Mouse (Mus musculus): ENCODE measurements at regions not wholly inside any gene's neighbourhood (a gene's known extent, or its start where the extent isn't known, plus 50 kb on each side); places are given as distances from the start of the nearest gene placed in this dataset.

DNA sequence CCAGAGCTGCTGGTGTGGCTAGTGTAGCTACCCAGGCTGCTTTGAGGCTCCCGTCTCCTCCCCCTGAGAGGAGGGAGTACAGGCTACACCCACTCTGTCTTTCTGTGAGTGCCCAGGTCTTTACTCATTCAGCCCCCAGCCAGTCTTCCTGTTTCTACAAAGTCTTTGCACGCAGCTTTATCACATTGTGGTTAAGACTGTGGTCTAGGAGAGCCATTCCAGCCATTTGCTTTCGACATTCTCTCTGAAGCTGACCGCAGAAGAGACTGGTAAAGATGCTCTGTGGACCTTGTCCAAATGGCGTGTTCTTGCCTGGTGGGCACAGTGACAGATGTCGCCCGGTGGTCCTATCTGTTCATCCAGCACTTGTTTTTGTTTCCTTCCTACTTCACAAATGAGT lies 62.0 kb downstream of the Tpra1 start:
- 89% methylated on average over 7 of the region's 7 CpGs for WGBS
- Histone ChIP-seq H3K4me1 (peaks cover 54% of the 10 kb centered on the region), H3K9me3 (no peaks in the 10 kb centered on the region), H3K36me3 (replicated peaks) (no peaks in the 10 kb centered on the region), H3K4me2 (no peak overlapping the region), H3K4me3 (replicated peaks) (no peak overlapping the region), H3K27me3 (peaks cover 11% of the 10 kb centered on the region; the same call in 1 of the 2 replicates), H3K9ac (no peak overlapping the region), H3K27ac (no peak overlapping the region)
- ATAC-seq (ENCODE audit: low FRiP score): no peak

DNA sequence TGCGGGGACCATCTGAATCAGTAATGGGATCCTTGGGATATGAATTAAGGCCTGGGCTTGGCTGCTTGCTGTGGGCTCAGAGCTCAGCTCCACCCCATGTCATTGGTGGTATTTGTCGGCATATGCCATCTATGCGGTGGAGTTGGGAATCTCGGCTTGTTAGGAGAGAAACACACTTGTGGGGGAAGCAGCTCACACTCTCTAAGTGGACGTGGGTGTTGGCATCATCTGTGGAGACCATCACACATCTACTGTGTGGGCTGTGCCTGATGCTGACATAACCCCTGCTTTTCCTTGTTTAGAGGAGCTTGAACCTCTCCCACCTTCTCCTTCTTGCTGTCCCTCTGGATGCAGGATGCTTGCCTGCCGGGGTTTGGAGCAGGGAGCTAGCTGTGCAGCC lies 62.9 kb downstream of the Tpra1 start:
- Histone ChIP-seq H3K9me3 (no peaks in the 10 kb centered on the region), H3K4me3 (replicated peaks) (no peak overlapping the region), H3K27ac (peak overlapping the region; percentile 39; the same call in 1 of the 2 replicates), H3K4me1 (peaks cover 52% of the 10 kb centered on the region), H3K4me2 (no peak overlapping the region), H3K27me3 (0 out of 2 replicates have a peak, but pooled peaks cover 17% of the 10 kb centered on the region), H3K36me3 (replicated peaks) (no peaks in the 10 kb centered on the region), H3K9ac (no peak overlapping the region)
- ATAC-seq (ENCODE audit: low FRiP score): no peak
- 90% methylated on average over 6 of the region's 6 CpGs for WGBS

DNA sequence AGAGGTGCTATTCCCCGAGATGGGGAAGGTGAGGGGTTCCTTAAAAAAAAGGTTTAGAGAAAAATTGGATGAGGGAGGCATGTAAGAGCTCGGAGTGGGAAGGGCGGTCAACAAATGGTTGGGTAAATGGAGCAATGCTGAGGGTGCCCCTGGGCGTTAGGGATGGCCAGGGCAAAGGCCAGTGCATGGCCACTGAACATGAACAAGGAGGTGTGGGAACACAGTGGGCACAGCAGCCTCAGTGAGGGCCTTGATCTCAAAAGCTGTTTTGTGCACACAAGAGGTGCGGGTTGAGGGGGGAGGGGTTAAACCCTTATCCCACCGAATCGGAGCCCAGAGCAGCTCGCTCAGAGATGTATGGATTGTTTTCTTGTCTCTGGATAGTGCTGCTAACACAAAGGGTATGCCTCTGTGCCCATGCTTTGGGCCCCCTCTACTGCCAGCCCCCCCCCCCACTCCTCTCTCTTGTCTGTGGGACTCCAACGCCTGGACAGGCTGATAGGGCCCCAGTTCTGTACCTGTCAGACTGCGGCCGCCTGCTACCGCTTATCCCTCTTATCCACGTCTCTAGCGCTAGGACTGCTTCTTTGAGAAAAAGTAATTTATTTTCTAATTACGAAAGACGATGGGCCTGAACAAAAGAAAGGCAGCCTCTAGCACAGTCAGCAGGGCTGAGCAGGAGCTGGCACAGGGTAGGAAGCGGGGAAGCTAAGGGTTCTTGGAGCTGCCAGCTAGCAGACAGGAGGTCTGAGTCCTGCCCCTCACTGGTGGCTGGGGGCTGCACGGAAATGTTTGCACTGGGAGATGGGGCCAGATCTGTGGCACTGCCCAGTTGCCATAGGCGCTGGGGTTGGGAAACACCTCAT lies 63.5 kb downstream of the Tpra1 start:
- peak; percentile 61 for ATAC-seq (ENCODE audit: low FRiP score)
- Histone ChIP-seq H3K4me1 (peaks cover 52% of the 10 kb centered on the region), H3K27ac (peak overlapping the region; percentile 39), H3K4me2 (peak overlapping the region; percentile 27), H3K9me3 (no peaks in the 10 kb centered on the region), H3K4me3 (replicated peaks) (no peak overlapping the region), H3K9ac (peak overlapping the region; percentile 14; the same call in 1 of the 2 replicates), H3K36me3 (replicated peaks) (no peaks in the 10 kb centered on the region), H3K27me3 (0 out of 2 replicates have a peak, but pooled peaks cover 23% of the 10 kb centered on the region)
- 22% methylated on average over 19 of the region's 19 CpGs for whole genome bisulfite sequencing

DNA sequence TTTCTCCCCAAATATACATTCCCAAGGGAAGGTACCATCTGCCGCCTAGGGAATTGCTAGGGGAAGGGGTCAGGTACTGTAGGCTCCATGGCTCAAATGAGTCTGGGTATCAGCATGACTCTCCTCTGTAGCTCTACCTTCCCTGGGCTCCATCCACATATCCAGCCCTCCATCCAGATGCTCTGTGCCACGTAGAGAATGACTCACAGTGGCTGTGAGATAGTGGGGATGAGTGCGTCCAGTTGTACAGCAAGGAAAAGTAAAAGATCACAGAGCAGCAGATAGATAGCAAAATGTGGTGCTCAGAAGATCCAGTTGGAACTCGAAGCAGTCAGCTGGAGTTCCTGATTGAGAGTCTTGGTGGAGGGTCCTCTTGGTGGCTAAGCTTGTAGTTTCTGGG lies 64.5 kb downstream of the Tpra1 start:
- Histone ChIP-seq H3K4me3 (replicated peaks) (no peak overlapping the region), H3K9me3 (no peaks in the 10 kb centered on the region), H3K36me3 (replicated peaks) (no peaks in the 10 kb centered on the region), H3K4me2 (no peak overlapping the region), H3K27ac (no peak overlapping the region), H3K9ac (no peak overlapping the region), H3K4me1 (peaks cover 59% of the 10 kb centered on the region), H3K27me3 (peaks cover 27% of the 10 kb centered on the region; the same call in 1 of the 2 replicates)
- WGBS: 84% methylated on average over 4 of the region's 4 CpGs
- no peak for ATAC-seq (ENCODE audit: low FRiP score)

DNA sequence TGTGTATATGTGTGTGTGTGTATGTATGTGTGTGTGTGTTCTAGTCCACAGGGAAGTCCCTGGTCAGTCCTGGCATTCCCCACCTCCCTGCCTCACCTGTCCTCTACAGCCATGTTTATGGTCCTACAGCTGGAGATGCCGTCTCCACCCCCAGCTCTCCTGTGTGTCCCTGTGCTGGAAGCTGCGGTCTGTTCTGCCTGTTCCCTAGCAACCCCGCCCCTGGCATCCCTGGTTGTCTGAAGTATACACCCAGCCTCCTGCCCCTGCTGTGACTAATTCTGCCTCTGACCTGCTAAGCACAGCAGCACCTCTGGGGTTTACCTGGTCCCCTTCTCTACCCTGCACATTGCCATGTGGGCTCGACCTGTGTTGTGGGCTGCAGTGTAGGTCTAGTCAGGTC lies 66.8 kb downstream of the Tpra1 start:
- WGBS: 43% methylated on average over 4 of the region's 4 CpGs
- no peaks in the 10 kb centered on the region for H3K36me3 ChIP-seq (replicated peaks)
- no peak overlapping the region for H3K27ac ChIP-seq
- H3K27me3 ChIP-seq: peaks cover 46% of the 10 kb centered on the region
- no peak overlapping the region; the same call in 1 of the 2 replicates for H3K9ac ChIP-seq
- no peak for ATAC-seq (ENCODE audit: low FRiP score)
- no peak overlapping the region for H3K4me2 ChIP-seq
- no peak overlapping the region for H3K4me3 ChIP-seq (replicated peaks)
- H3K9me3 ChIP-seq: no peaks in the 10 kb centered on the region
- H3K4me1 ChIP-seq: peaks cover 76% of the 10 kb centered on the region

DNA sequence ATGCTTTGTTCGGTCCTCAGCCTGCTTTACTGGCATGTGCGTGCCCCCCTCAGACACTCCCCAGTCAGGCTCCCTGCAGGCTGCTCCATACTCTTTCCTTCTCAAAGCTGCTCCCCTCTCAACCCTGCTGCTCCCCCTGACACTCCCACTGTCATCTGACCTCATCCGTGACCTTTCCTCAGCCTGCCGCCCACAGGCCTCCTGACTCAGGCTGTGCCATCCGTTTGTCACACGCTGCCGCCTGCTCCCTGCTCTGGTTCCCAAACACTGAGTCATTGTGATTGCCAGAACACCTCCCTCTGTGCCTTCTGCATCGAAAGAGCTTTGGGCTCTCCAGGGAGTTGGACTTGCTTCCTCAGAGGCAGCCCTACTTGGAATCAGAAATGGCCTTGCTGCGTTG lies 69.7 kb downstream of the Tpra1 start:
- WGBS: 17% methylated on average over 9 of the region's 9 CpGs
- Histone ChIP-seq H3K4me3 (replicated peaks) (no peak overlapping the region), H3K4me1 (peaks cover 85% of the 10 kb centered on the region), H3K27me3 (peaks cover 63% of the 10 kb centered on the region), H3K36me3 (replicated peaks) (no peaks in the 10 kb centered on the region), H3K4me2 (no peak overlapping the region), H3K27ac (peak overlapping the region; percentile 36; the same call in 1 of the 2 replicates), H3K9ac (0 out of 2 replicates have a peak overlapping the region, but pooled peaks have one; percentile 4), H3K9me3 (no peaks in the 10 kb centered on the region)
- no peak for ATAC-seq (ENCODE audit: low FRiP score)

DNA sequence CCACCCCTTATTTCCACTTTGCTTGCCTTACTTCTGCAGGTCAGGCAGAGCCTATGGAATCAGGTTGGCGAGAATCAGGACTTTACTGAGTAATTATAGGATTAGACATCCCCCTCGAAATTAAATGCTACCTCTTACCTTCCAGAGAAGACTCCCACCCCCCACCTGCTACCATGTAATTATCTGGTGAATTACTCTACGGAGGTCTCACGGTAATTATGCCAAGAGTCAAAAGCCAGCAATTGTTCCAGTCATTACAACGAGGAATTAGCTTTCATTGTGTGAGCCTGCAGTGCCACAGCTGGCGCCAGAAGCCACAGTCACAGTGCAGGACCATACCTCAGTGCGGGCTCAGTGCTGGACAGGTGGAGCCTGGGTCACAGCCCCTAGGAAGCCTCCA lies 72.4 kb downstream of the Tpra1 start:
- peaks cover 90% of the 10 kb centered on the region for H3K4me1 ChIP-seq
- no peak overlapping the region for H3K4me2 ChIP-seq
- no peaks in the 10 kb centered on the region for H3K9me3 ChIP-seq
- no peak for ATAC-seq (ENCODE audit: low FRiP score)
- H3K27me3 ChIP-seq: peaks cover 66% of the 10 kb centered on the region
- no peaks in the 10 kb centered on the region for H3K36me3 ChIP-seq (replicated peaks)
- WGBS: 5% methylated on average over 7 of the region's 7 CpGs
- H3K4me3 ChIP-seq (replicated peaks): no peak overlapping the region
- H3K27ac ChIP-seq: peak overlapping the region; percentile 73
- H3K9ac ChIP-seq: no peak overlapping the region

DNA sequence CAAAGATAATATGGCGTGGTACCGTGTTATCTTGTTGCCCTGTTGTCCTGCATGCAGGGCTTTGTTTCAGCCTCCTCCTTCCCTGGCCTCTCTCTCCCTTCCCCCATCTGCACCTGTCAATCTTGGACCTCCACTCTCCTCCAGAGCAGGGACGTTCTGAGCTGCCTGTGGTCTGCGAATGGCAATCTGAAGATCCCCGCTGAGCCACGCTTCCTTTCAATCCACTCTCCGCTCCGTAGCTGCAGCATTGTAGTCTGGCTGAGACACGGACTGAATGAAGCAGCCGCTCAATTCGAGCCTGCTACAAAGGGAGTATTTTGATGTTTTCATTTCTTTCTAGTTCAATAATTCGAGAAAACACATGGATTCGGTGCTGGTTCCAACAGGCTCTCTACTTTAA lies 74.5 kb downstream of the Tpra1 start:
- Histone ChIP-seq H3K9me3 (no peaks in the 10 kb centered on the region), H3K4me2 (peak overlapping the region; percentile 15; the same call in 1 of the 2 replicates), H3K27me3 (peaks cover 53% of the 10 kb centered on the region), H3K4me1 (peaks cover 91% of the 10 kb centered on the region), H3K9ac (no peak overlapping the region), H3K27ac (peak overlapping the region; percentile 89), H3K36me3 (replicated peaks) (no peaks in the 10 kb centered on the region), H3K4me3 (replicated peaks) (no peak overlapping the region)
- WGBS: 2% methylated on average over 13 of the region's 13 CpGs
- ATAC-seq (ENCODE audit: low FRiP score): peak; percentile 51

DNA sequence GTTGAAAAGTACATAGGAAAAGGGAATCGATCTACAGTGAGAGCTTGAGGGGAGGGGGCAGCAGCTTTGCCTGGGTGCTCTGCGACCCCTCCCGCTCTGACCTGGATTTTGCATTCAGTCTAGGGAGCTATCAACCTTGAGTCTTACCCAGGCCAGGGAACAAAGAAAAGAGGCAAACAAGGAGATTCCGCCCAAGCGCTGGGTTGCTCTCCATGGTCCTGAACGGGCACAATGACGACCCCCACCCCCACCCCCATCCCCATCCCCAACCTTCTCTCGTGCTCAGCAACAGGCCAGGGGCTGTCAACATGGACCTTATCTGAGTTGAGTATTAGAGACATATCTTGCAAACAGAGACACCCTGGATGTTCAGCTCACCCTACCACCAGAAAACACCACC lies 74.9 kb downstream of the Tpra1 start:
- H3K4me1 ChIP-seq: peaks cover 91% of the 10 kb centered on the region
- ATAC-seq (ENCODE audit: low FRiP score): no peak
- WGBS: 3% methylated on average over 8 of the region's 8 CpGs

DNA sequence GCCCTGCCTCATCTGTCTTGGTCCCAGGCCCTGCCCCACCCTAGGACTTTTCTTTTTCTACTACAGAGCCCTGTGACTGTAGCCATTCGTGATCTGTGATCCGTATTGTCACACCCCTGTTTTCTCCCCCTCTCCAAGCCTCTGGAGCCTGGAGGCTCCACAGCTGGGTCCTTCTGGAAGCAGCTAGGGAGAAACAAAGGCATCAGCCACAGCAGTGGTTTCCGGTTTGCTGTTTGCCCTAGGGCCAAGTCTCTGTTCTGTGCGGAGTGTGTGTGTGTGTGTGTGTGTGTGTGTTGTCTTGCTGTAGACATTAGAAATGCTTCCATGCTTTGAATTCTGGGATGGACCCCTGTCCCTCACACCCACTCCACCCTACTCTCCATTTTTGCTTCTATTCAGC lies 76.9 kb downstream of the Tpra1 start:
- Histone ChIP-seq H3K4me2 (no peak overlapping the region), H3K4me1 (peaks cover 83% of the 10 kb centered on the region), H3K27me3 (peaks cover 43% of the 10 kb centered on the region), H3K36me3 (replicated peaks) (no peaks in the 10 kb centered on the region), H3K9me3 (no peaks in the 10 kb centered on the region), H3K27ac (peak overlapping the region; percentile 5; the same call in 1 of the 2 replicates), H3K9ac (no peak overlapping the region), H3K4me3 (replicated peaks) (no peak overlapping the region)
- no peak for ATAC-seq (ENCODE audit: low FRiP score)
- 30% methylated on average over 4 of the region's 4 CpGs for WGBS

More for the DNA sequence above, 74.9 kb downstream of the Tpra1 start:
- Histone ChIP-seq H3K9me3 (no peaks in the 10 kb centered on the region), H3K9ac (0 out of 2 replicates have a peak overlapping the region, but pooled peaks have one; percentile 17), H3K27ac (peak overlapping the region; percentile 89), H3K27me3 (peaks cover 49% of the 10 kb centered on the region), H3K4me3 (replicated peaks) (no peak overlapping the region), H3K4me2 (peak overlapping the region; percentile 15; the same call in 1 of the 2 replicates), H3K36me3 (replicated peaks) (no peaks in the 10 kb centered on the region)

DNA sequence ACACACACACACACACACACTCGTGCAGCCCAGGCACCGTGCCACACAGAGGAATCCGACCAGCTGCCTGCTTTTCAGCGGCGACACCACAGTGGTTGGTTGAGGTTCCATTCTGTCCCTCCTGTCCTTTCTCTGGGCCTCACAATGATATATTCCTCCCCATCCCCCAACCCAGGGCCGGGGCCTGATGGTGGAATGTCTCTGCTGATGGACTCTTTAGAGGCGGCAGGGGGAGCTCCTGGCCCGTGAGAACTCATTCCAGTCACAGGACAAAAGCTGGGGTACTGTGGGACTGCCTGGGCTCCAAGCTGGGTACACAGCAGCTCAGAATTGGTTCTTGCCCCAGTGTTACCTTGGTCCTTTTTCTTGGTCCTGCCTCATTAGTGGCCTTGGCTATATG lies 78.1 kb downstream of the Tpra1 start:
- peaks cover 40% of the 10 kb centered on the region; the same call in 1 of the 2 replicates for H3K27me3 ChIP-seq
- no peak overlapping the region for H3K4me2 ChIP-seq
- no peak overlapping the region for H3K4me3 ChIP-seq (replicated peaks)
- WGBS: 2% methylated on average over 8 of the region's 8 CpGs
- no peaks in the 10 kb centered on the region for H3K9me3 ChIP-seq
- no peaks in the 10 kb centered on the region for H3K36me3 ChIP-seq (replicated peaks)
- ATAC-seq (ENCODE audit: low FRiP score): peak; percentile 89
- H3K4me1 ChIP-seq: peaks cover 77% of the 10 kb centered on the region
- no peak overlapping the region for H3K9ac ChIP-seq
- peak overlapping the region; percentile 83 for H3K27ac ChIP-seq

DNA sequence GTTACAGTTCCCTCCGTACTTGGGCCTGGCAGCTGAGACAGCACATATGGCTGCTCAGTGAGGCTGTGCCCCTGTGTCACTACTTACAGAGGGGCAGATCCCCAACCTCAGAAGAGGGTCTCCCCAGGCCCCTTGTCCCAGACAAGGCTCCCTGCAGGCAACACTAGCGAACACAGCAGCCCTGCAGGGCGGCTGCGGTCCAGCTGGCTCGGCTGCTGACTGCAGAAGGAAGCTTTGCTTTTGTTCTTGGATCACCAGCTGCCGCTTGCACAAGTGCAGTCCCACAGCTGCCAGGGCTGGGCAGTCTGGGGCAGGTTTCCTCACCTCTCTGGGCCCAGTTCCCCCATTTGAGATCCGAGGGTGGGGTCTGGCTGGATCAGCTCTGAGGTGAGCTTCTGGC lies 79.5 kb downstream of the Tpra1 start:
- Histone ChIP-seq H3K4me1 (peaks cover 65% of the 10 kb centered on the region), H3K9me3 (no peaks in the 10 kb centered on the region), H3K4me3 (replicated peaks) (no peak overlapping the region), H3K36me3 (replicated peaks) (no peaks in the 10 kb centered on the region), H3K27ac (peak overlapping the region; percentile 83), H3K27me3 (peaks cover 40% of the 10 kb centered on the region; the same call in 1 of the 2 replicates), H3K4me2 (no peak overlapping the region), H3K9ac (no peak overlapping the region)
- peak; percentile 39 for ATAC-seq (ENCODE audit: low FRiP score)
- WGBS: 6% methylated on average over 7 of the region's 7 CpGs
